In the genomic region with DNA sequence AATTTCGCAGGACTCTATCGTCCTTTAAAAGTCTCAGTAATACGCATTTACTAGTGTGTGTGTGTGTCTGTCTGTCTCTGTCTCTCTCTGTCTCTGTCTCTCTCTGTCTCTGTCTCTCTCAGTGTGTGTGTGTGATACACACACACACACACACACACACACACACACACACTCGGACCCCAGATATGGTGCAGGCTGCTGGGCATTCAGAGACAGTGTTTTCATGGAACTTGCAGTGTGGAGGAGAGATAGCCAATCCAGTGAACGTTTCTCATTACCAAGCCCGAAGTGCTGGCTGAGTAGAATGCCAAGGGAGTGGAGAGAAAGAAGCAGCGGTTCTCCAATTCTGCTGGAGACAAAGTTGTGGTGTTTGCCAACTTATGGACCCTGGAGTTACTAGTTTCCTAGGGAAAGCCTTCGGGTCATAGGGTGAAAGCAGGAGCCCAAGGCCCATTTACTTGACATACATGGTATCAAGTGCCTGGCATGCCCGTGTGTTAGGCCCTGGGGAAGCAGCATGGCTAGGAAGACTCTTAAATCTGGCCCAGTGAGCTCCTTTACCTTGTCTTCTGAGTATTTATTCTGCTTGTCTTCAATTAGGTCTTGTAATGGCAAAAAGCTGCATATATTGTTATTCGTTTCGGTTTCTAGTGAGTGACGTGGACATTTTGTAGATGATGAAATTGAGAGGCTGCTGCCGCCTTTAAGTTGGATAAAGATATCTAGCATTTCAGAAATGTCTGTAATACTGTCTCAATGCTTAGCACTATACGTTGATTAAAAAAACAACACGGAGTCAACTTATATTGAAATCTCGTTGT, we compare ENCODE assay signal across 1 mouse cellular context.
TF ChIP-seq lines count a peak whose summit lies in the region.

No protein-coding gene starts in this region.

TF ChIP-seq in CH12.LX, 34 proteins besides CTCF, POLR2A, EP300 and RAD21 (continued from another document):
- TF ChIP-seq MAFK (IDR thresholded peaks at IDR 0.05; ENCODE audit: insufficient replicate concordance, low read length) (no peak), ZKSCAN1 (IDR thresholded peaks at IDR 0.05; ENCODE audit: borderline replicate concordance, low read depth, low read length) (no peak), MAX (IDR thresholded peaks at IDR 0.05; ENCODE audit: low read length) (no peak), USF1 (IDR thresholded peaks at IDR 0.05; ENCODE audit: low read depth, low read length) (no peak), TBP (conservative IDR thresholded peaks at IDR 0.05; ENCODE audit: low read depth, low read length) (no peak), JUND (conservative IDR thresholded peaks at IDR 0.05; ENCODE audit: low read depth, low read length) (no peak)
